Mouse (Mus musculus) intestine, embryonic 16.5 days (tissue): ENCODE measurements around the gene Adm2. TPM values are rescaled to one million over a fixed set of nuclear protein-coding genes. Genes with fewer than 3 reads are reported as not detected.
A peak's percentile ranks its signal among the peaks of the same experiment; 100 is the strongest.

Source experiments
- ATAC-seq: fragments of 200-750 bp; cut with Nextera tagmentation; 2 replicates; pipeline ENCODE4 v1.8.0; 2017; ENCODE audit warnings: moderate TSS enrichment, moderate library complexity
- H3K27ac ChIP-seq: fragments of 300-500 bp; sonication (generic); 2 replicates; pipeline ENCODE4 v1.5.1; 2014; ENCODE audit warnings: mild to moderate bottlenecking, low read length
- H3K27me3 ChIP-seq: fragments of 300-500 bp; sonication (generic); replicated peaks from 2 replicates; pipeline ENCODE4 v1.6.1; 2014; ENCODE audit warnings: low read length, control low read depth, mixed read lengths; ENCODE audit not compliant: control insufficient read depth, insufficient read depth
- H3K36me3 ChIP-seq: fragments of 300-500 bp; sonication (generic); 2 replicates; pipeline ENCODE4 v1.6.1; 2014; ENCODE audit warnings: low read length, control low read depth; ENCODE audit not compliant: control insufficient read depth, insufficient read depth
- H3K4me1 ChIP-seq: fragments of 300-500 bp; sonication (generic); 2 replicates; pipeline ENCODE4 v1.6.1; 2014; ENCODE audit warnings: low read length, control low read depth, mixed read lengths; ENCODE audit not compliant: control insufficient read depth, insufficient read depth
- H3K4me2 ChIP-seq: fragments of 300-500 bp; sonication (generic); 2 replicates; pipeline ENCODE4 v1.6.1; 2014; ENCODE audit warnings: low read depth, low read length, control low read depth
- H3K4me3 ChIP-seq: fragments of 300-500 bp; sonication (generic); 2 replicates; pipeline ENCODE4 v1.5.1; 2014; ENCODE audit warnings: mild to moderate bottlenecking, low read length
- H3K9ac ChIP-seq: fragments of 300-500 bp; sonication (generic); 2 replicates; pipeline ENCODE4 v1.6.1; 2014; ENCODE audit warnings: low read depth, low read length
- H3K9me3 ChIP-seq: fragments of 300-500 bp; sonication (generic); 2 replicates; pipeline ENCODE4 v1.6.1; 2016; ENCODE audit warnings: low read length, control low read depth; ENCODE audit not compliant: control insufficient read depth
- WGBS: fragments of 180-500 bp; shearing (Covaris S2); extraction: QIAGEN DNeasy Blood & Tissue Kit; methylation state at CpG from one replicate; pipeline ENCODE4 v1.1.7; 2014; 5-methylcytosine and 5-hydroxymethylcytosine counted together
- polyA plus RNA-seq: library from polyadenylated mRNA; unstranded; fragments of >200 nt; fragmentation: Nextera tagmentation; extraction: Ambion mirVana; gene quantifications from 2 replicates; pipeline ENCODE4 v1.2.1, GENCODE M21; 2015

Gene Adm2
- polyA plus RNA-seq, 1 experiment from 2014 or later, result 2.0 TPM

- Histone ChIP-seq H3K4me3 (no peak overlapping the region), H3K27ac (no peak overlapping the region), H3K27me3 (no peaks in the 10 kb centered on the region), H3K36me3 (peaks cover 10% of the 10 kb centered on the region; the same call in 1 of the 2 replicates), H3K4me2 (no peak overlapping the region), H3K4me1 (no peaks in the 10 kb centered on the region), H3K9ac (no peak overlapping the region), H3K9me3 (no peaks in the 10 kb centered on the region)
- 81% methylated on average over 23 of the region's 23 CpGs for WGBS
- ATAC-seq, result no peak
These were observed 34.2 kb upstream of the Adm2 start for GRCm38 (mm10) chr15:89288227-89288767.

- Histone ChIP-seq H3K4me2 (no peak overlapping the region), H3K9me3 (no peaks in the 10 kb centered on the region), H3K9ac (no peak overlapping the region), H3K36me3 (0 out of 2 replicates have a peak, but pooled peaks cover 18% of the 10 kb centered on the region), H3K4me1 (no peaks in the 10 kb centered on the region), H3K4me3 (no peak overlapping the region), H3K27ac (no peak overlapping the region), H3K27me3 (no peaks in the 10 kb centered on the region)
- 95% methylated on average over 11 of the region's 11 CpGs for WGBS
- ATAC-seq, result no peak
These were observed 33.1 kb upstream of the Adm2 start for GRCm38 (mm10) chr15:89289455-89289854.

- Histone ChIP-seq H3K27ac (no peak overlapping the region), H3K4me1 (peaks cover 4% of the 10 kb centered on the region; the same call in 1 of the 2 replicates), H3K4me2 (no peak overlapping the region), H3K9ac (no peak overlapping the region), H3K9me3 (no peaks in the 10 kb centered on the region), H3K4me3 (no peak overlapping the region), H3K27me3 (no peaks in the 10 kb centered on the region), H3K36me3 (peaks cover 23% of the 10 kb centered on the region)
- no peak for ATAC-seq
- whole genome bisulfite sequencing, result 79% methylated on average over 3 of the region's 3 CpGs
These were observed 31.0 kb upstream of the Adm2 start for GRCm38 (mm10) chr15:89291521-89291920.

GRCm38 (mm10) chr15:89292795-89293194 is 29.7 kb upstream of the Adm2 start:
- no peak overlapping the region for H3K4me3 ChIP-seq
- H3K9me3 ChIP-seq, result no peaks in the 10 kb centered on the region
- H3K4me1 ChIP-seq, result peaks cover 6% of the 10 kb centered on the region; the same call in 1 of the 2 replicates
- no peaks in the 10 kb centered on the region for H3K27me3 ChIP-seq
- ATAC-seq, result no peak
- H3K36me3 ChIP-seq, result peaks cover 23% of the 10 kb centered on the region
- H3K9ac ChIP-seq, result no peak overlapping the region
- WGBS, result 62% methylated on average over 2 of the region's 2 CpGs
- H3K4me2 ChIP-seq, result no peak overlapping the region
- H3K27ac ChIP-seq, result no peak overlapping the region

- no peak overlapping the region for H3K4me2 ChIP-seq
- WGBS, result 89% methylated on average over 10 of the region's 10 CpGs
- peaks cover 19% of the 10 kb centered on the region for H3K36me3 ChIP-seq
- no peak overlapping the region for H3K9ac ChIP-seq
- H3K27me3 ChIP-seq, result no peaks in the 10 kb centered on the region
- H3K4me3 ChIP-seq, result no peak overlapping the region
- no peak for ATAC-seq
- H3K4me1 ChIP-seq, result peaks cover 6% of the 10 kb centered on the region; the same call in 1 of the 2 replicates
- no peaks in the 10 kb centered on the region for H3K9me3 ChIP-seq
- no peak overlapping the region for H3K27ac ChIP-seq
These were observed 28.7 kb upstream of the Adm2 start for GRCm38 (mm10) chr15:89293778-89294177.

- no peak overlapping the region for H3K27ac ChIP-seq
- H3K4me1 ChIP-seq, result peaks cover 6% of the 10 kb centered on the region; the same call in 1 of the 2 replicates
- no peaks in the 10 kb centered on the region for H3K27me3 ChIP-seq
- no peak overlapping the region for H3K4me2 ChIP-seq
- no peaks in the 10 kb centered on the region for H3K9me3 ChIP-seq
- ATAC-seq, result no peak
- WGBS, result 94% methylated on average over 8 of the region's 8 CpGs
- no peak overlapping the region for H3K9ac ChIP-seq
- H3K36me3 ChIP-seq, result peaks cover 25% of the 10 kb centered on the region
- H3K4me3 ChIP-seq, result no peak overlapping the region
These were observed 26.8 kb upstream of the Adm2 start for GRCm38 (mm10) chr15:89295580-89296165.

- Histone ChIP-seq H3K27ac (no peak overlapping the region), H3K27me3 (no peaks in the 10 kb centered on the region), H3K4me2 (no peak overlapping the region), H3K4me1 (peaks cover 6% of the 10 kb centered on the region; the same call in 1 of the 2 replicates), H3K36me3 (peaks cover 28% of the 10 kb centered on the region), H3K9ac (no peak overlapping the region), H3K9me3 (no peaks in the 10 kb centered on the region), H3K4me3 (no peak overlapping the region)
- peak; percentile 62 for ATAC-seq
- 42% methylated on average over 1 of the region's 1 CpGs for WGBS
These were observed 26.1 kb upstream of the Adm2 start for GRCm38 (mm10) chr15:89296465-89296864.

- Histone ChIP-seq H3K9me3 (no peaks in the 10 kb centered on the region), H3K9ac (no peak overlapping the region), H3K27me3 (no peaks in the 10 kb centered on the region), H3K36me3 (peaks cover 32% of the 10 kb centered on the region), H3K27ac (no peak overlapping the region), H3K4me1 (peaks cover 6% of the 10 kb centered on the region; the same call in 1 of the 2 replicates), H3K4me2 (no peak overlapping the region), H3K4me3 (no peak overlapping the region)
- 95% methylated on average over 2 of the region's 2 CpGs for WGBS
- ATAC-seq, result no peak
These were observed 24.8 kb upstream of the Adm2 start for GRCm38 (mm10) chr15:89297695-89298094.

- H3K36me3 ChIP-seq, result peaks cover 35% of the 10 kb centered on the region
- no peaks in the 10 kb centered on the region for H3K9me3 ChIP-seq
- no peak for ATAC-seq
- H3K4me2 ChIP-seq, result no peak overlapping the region
- H3K9ac ChIP-seq, result no peak overlapping the region
- H3K27ac ChIP-seq, result no peak overlapping the region
- H3K4me3 ChIP-seq, result no peak overlapping the region
- WGBS, result 92% methylated on average over 13 of the region's 13 CpGs
- peaks cover 6% of the 10 kb centered on the region; the same call in 1 of the 2 replicates for H3K4me1 ChIP-seq
- H3K27me3 ChIP-seq, result no peaks in the 10 kb centered on the region
These were observed 22.3 kb upstream of the Adm2 start for GRCm38 (mm10) chr15:89300180-89300579.
